Comparison of ENCODE assay signal across 9 mouse cellular contexts in the genomic region with DNA sequence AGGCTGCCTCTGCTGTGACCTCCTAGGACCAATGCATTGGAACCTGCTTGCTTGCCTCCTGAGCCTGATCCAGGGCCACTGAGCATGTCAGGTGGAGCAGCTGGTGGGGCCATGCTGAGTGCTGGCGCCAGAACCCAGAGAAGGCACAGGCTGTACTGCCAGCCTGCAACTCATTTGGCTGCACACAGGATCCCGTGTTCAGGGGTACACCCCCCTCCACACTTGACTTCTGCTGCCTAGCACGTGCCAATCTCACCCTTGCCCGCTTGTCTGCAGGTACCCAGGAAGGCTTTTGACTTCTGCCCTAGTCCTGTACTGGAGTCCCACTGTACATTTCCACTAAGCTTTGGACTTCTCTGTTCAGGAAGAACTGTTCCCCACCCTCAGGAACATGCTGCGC. TPM values are rescaled to one million over a fixed set of nuclear protein-coding genes. Genes with fewer than 3 reads are reported as not detected.
A peak's percentile ranks its signal among the peaks of the same experiment; 100 is the strongest.
DNase-seq lines count a peak whose midpoint lies in the region; ATAC-seq lines count a peak whose summit lies in the region.
"Had no signal": no experiment of that assay in that cellular context is flagged by ENCODE, and none has a peak within 500 bp of the region (broad histone marks: within the 10 kb centered on the region; RNA-seq: fewer than 3 reads in every experiment).

No protein-coding gene starts in this region.

- H3K4me1 ChIP-seq in hindbrain, embryonic 12.5 days, result peaks cover 25% of the 10 kb centered on the region
- peaks cover 35% of the 10 kb centered on the region for H3K4me1 ChIP-seq in hindbrain, embryonic 13.5 days (replicated peaks)
- H3K4me1 ChIP-seq in forebrain, embryonic 16.5 days (replicated peaks; ENCODE audit: control insufficient read depth, insufficient read depth, low read length), result peaks cover 8% of the 10 kb centered on the region; the same call in 1 of the 2 replicates

- 0 out of 2 replicates have a peak overlapping the region, but pooled peaks have one; percentile 1 for H3K9ac ChIP-seq in hindbrain, embryonic 12.5 days
- H3K9ac ChIP-seq in hindbrain, embryonic 13.5 days, result no peak overlapping the region
- H3K9ac ChIP-seq in forebrain, embryonic 16.5 days (replicated peaks; ENCODE audit: low read depth, low read length), result no peak overlapping the region

- H3K9me3 ChIP-seq in hindbrain, embryonic 12.5 days (replicated peaks), result no peaks in the 10 kb centered on the region
- H3K9me3 ChIP-seq in hindbrain, embryonic 13.5 days, result no peaks in the 10 kb centered on the region
- no peaks in the 10 kb centered on the region for H3K9me3 ChIP-seq in forebrain, embryonic 16.5 days (ENCODE audit: control insufficient read depth, low read length)

- no peaks in the 10 kb centered on the region for H3K36me3 ChIP-seq in hindbrain, embryonic 12.5 days
- peaks cover 1% of the 10 kb centered on the region; the same call in 1 of the 2 replicates for H3K36me3 ChIP-seq in hindbrain, embryonic 13.5 days
- H3K36me3 ChIP-seq in forebrain, embryonic 16.5 days (ENCODE audit: control insufficient read depth, insufficient read depth), result no peaks in the 10 kb centered on the region

- H3K4me3 ChIP-seq in hindbrain, embryonic 12.5 days, result no peak overlapping the region
- no peak overlapping the region for H3K4me3 ChIP-seq in hindbrain, embryonic 13.5 days
- no peak overlapping the region for H3K4me3 ChIP-seq in forebrain, embryonic 16.5 days (replicated peaks; ENCODE audit: low read length)

- peak; percentile 97 for DNase-seq in cerebellum, adult 18-20 months
- peak; percentile 56 to 67 for DNase-seq in layer of hippocampus, adult 8-10 months (ENCODE audit: low spot score in 2 of 2)
- DNase-seq in urinary bladder, adult 2 months (ENCODE audit: low spot score), result no peak
- no peak for DNase-seq in spleen, postnatal 14 days (ENCODE audit: low spot score in 2 of 2)

- ATAC-seq in hindbrain, embryonic 12.5 days (ENCODE audit: low FRiP score), result no peak
- ATAC-seq in hindbrain, embryonic 13.5 days (ENCODE audit: low FRiP score), result no peak; the same call in 1 of the 2 replicates
- ATAC-seq in forebrain, embryonic 16.5 days, result peak; percentile 88
- ATAC-seq in megakaryocyte progenitor cell, adult 5-6 weeks (replicated peaks; ENCODE audit: poor library complexity), result no peak

- 67% methylated on average over 5 of the region's 5 CpGs for WGBS in hindbrain, embryonic 12.5 days
- 64% methylated on average over 5 of the region's 5 CpGs for WGBS in hindbrain, embryonic 13.5 days
- 48% methylated on average over 5 of the region's 5 CpGs for WGBS in forebrain, embryonic 16.5 days

- no peak overlapping the region for H3K4me2 ChIP-seq in hindbrain, embryonic 12.5 days (replicated peaks)
- H3K4me2 ChIP-seq in hindbrain, embryonic 13.5 days, result no peak overlapping the region
- no peak overlapping the region for H3K4me2 ChIP-seq in forebrain, embryonic 16.5 days (ENCODE audit: low read length)

- no peaks in the 10 kb centered on the region for H3K27me3 ChIP-seq in hindbrain, embryonic 12.5 days
- H3K27me3 ChIP-seq in hindbrain, embryonic 13.5 days, result no peaks in the 10 kb centered on the region
- no peaks in the 10 kb centered on the region for H3K27me3 ChIP-seq in forebrain, embryonic 16.5 days (replicated peaks; ENCODE audit: control insufficient read depth, insufficient read depth, low read length)

- no peak overlapping the region for H3K27ac ChIP-seq in hindbrain, embryonic 12.5 days
- H3K27ac ChIP-seq in hindbrain, embryonic 13.5 days, result no peak overlapping the region
- H3K27ac ChIP-seq in forebrain, embryonic 16.5 days (ENCODE audit: low read length), result peak overlapping the region; percentile 49; the same call in 1 of the 2 replicates
- H3K27ac ChIP-seq: macrophage had no signal

RNA-seq across cellular contexts. Expression of gene Fbxw11, which starts 19.3 kb away (rescaled TPM):
- 111 and 112 TPM in 2 replicates for polyA plus RNA-seq in hindbrain, embryonic 12.5 days (2016; fragmentation: Nextera tagmentation; extraction: Ambion mirVana)
- polyA plus RNA-seq in hindbrain, embryonic 13.5 days (2015; fragmentation: Nextera tagmentation; extraction: Ambion mirVana), result 116 and 118 TPM in 2 replicates
- polyA plus RNA-seq in forebrain, embryonic 16.5 days (2015; fragmentation: Nextera tagmentation; extraction: Ambion mirVana), result 125 and 137 TPM in 2 replicates
- total RNA-seq in layer of hippocampus, adult 8-10 months (2022), result 100 to 1,000 TPM; 132 to 150 (median 135) TPM
- polyA plus RNA-seq in urinary bladder, adult 2 months (2012; rRNA removed), result 49.2 and 52.7 TPM in 2 replicates
- total RNA-seq in megakaryocyte progenitor cell, adult 5-6 weeks (2015), result 35.5 and 44.0 TPM in 2 replicates
- total RNA-seq in megakaryocyte progenitor cell, adult 5-6 weeks (2017), result 62.3 and 72.8 TPM in 2 replicates

Comparison
In these comparisons a context has a peak if more than half of its experiments do, and no peak if none do; other contexts are left out.
1. DNase-seq: peak in cerebellum, adult 18-20 months (2 of 2) and layer of hippocampus, adult 8-10 months (2 of 2); none in urinary bladder, adult 2 months (single experiment) and spleen, postnatal 14 days (0 of 2).